Mouse (Mus musculus): Measurements from ENCODE around the gene Nom1. TPM values are rescaled to one million over a fixed set of nuclear protein-coding genes. Genes with fewer than 3 reads are reported as not detected.

The Nom1 gene
- polyA plus RNA-seq, 1 experiment from 2014 or later, result 29.3 TPM

DNA sequence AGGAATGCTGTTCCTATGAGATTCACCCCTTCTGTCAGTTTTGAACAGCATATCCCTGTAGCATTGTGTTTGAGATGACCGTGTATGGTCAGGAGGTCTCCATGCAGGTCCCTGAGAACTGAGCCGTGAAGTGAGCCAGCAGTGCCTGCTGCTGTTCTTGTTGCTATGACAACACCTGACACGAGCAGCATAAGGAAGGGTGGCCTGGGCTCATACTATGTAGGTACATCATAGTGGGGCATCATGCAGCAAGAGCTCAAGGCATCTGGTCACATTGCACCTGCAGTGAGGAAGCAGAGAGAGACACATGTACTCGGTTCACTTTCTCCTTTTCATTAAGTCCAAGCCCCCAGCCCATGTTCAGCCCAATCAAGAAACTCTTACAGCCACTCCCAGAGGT is 17.9 kb downstream of the Nom1 start:
- Histone ChIP-seq H3K27me3 (no peaks in the 10 kb centered on the region), H3K4me2 (no peak overlapping the region), H3K27ac (no peak overlapping the region), H3K36me3 (peaks cover 77% of the 10 kb centered on the region), H3K4me3 (replicated peaks) (no peak overlapping the region), H3K9ac (no peak overlapping the region), H3K9me3 (replicated peaks) (no peaks in the 10 kb centered on the region), H3K4me1 (no peaks in the 10 kb centered on the region)
- WGBS, result 71% methylated on average over 4 of the region's 4 CpGs
- ATAC-seq (replicated peaks; ENCODE audit: low FRiP score), result no peak

GRCm38 (mm10) chr5:29456895-29457656 is 22.6 kb downstream of the Nom1 start:
- no peaks in the 10 kb centered on the region for H3K4me1 ChIP-seq
- no peak overlapping the region for H3K4me3 ChIP-seq (replicated peaks)
- no peaks in the 10 kb centered on the region for H3K27me3 ChIP-seq
- 79% methylated on average over 5 of the region's 5 CpGs for whole genome bisulfite sequencing
- no peak overlapping the region for H3K9ac ChIP-seq
- no peaks in the 10 kb centered on the region for H3K9me3 ChIP-seq (replicated peaks)
- H3K4me2 ChIP-seq, result no peak overlapping the region
- no peak for ATAC-seq (replicated peaks; ENCODE audit: low FRiP score)
- peaks cover 42% of the 10 kb centered on the region for H3K36me3 ChIP-seq
- no peak overlapping the region for H3K27ac ChIP-seq

GRCm38 (mm10) chr5:29462943-29463686 is 28.7 kb downstream of the Nom1 start:
- Histone ChIP-seq H3K9ac (no peak overlapping the region), H3K4me3 (replicated peaks) (no peak overlapping the region), H3K9me3 (replicated peaks) (no peaks in the 10 kb centered on the region), H3K36me3 (peaks cover 9% of the 10 kb centered on the region; the same call in 1 of the 2 replicates), H3K4me2 (no peak overlapping the region), H3K27ac (no peak overlapping the region), H3K27me3 (peaks cover 33% of the 10 kb centered on the region), H3K4me1 (peaks cover 7% of the 10 kb centered on the region)
- WGBS, result 42% methylated on average over 9 of the region's 9 CpGs
- ATAC-seq (replicated peaks; ENCODE audit: low FRiP score), result no peak

DNA sequence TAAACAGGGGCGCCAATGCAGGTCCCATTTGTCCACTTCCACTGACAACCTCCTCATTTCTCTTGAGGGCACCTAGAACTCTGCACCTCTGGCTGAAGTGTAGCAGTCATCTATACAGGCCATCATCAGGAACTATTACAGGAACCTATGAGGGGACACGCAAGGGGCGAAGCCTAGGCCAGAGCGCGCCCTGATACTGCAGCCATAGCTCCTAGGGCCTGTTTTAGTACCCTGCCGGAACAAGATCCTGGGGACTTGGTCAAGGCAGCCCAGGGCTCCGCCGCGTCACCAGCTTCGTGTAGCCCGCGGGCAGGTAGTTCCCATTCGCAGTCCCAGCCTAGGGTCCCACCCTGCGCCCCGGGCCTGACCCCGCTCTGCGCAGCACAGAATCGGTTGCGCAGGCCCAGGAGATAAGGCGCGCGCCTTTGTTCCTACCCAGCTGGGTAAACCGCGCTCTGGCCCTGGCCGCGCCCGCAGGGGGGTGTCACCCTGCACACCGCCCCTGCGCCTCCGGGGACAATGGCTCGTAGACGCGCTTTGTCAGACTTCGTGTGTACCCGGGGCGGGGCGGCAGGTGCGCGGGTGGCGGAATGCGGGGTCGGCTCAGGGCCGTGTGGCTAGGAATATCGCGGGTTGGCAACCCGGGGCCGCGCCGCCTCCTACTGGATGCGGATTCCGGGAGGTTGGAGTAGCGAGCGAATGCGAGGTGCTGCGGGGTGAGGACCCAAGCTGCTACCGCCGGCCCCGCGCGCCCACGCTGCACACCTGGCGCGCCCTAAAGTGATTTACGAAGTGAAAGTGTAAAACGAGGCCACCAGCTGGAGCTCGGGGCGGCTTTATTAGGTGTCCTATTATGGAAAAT is 33.3 kb downstream of the Nom1 start:
- ATAC-seq (replicated peaks; ENCODE audit: low FRiP score), result peak; percentile 49
- H3K9me3 ChIP-seq (replicated peaks), result no peaks in the 10 kb centered on the region
- 4% methylated on average over 67 of the region's 67 CpGs for WGBS
- H3K27me3 ChIP-seq, result peaks cover 79% of the 10 kb centered on the region
- H3K4me3 ChIP-seq (replicated peaks), result peak overlapping the region; percentile 47
- H3K27ac ChIP-seq, result no peak overlapping the region
- H3K4me1 ChIP-seq, result peaks cover 12% of the 10 kb centered on the region
- no peaks in the 10 kb centered on the region for H3K36me3 ChIP-seq
- peak overlapping the region; percentile 15; the same call in 1 of the 2 replicates for H3K9ac ChIP-seq
- peak overlapping the region; percentile 73 for H3K4me2 ChIP-seq

DNA sequence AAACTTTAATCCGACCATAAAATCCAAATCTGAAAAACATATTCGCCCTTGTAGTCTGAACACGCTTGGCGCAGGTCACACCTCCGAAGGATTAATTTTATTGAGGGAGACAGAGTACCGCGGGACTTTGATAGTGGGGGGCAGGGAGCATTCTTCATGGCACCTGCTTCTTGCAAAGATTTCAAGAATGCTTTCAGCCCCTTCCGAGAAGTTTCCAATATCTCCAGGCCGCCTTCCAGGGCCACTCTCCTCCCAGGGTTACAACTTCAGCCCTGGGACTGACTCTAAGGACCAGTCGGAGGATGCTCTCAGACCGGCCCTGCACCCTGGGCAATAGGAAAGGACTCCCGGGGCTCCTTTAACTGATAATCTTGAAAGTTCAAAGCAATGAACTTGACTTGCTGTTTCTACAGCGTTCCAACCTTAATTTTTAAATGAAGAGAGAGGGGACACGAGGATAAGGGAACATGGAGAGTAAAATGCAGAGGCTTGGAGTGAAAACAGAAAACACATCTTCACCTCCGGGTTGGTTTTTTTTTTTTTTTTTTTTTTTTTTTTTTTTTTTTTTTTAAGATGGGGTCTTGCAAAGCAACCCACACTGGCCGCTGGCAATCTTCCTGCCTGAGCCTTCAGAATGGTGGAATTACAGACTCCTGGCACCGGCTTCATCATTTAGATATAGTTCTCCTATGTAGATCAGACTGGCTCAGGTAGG is 34.0 kb downstream of the Nom1 start:
- WGBS, result 1% methylated on average over 17 of the region's 17 CpGs
- no peak for ATAC-seq (replicated peaks; ENCODE audit: low FRiP score)
- Histone ChIP-seq H3K4me3 (replicated peaks) (peak overlapping the region; percentile 47), H3K9ac (no peak overlapping the region), H3K9me3 (replicated peaks) (no peaks in the 10 kb centered on the region), H3K27me3 (peaks cover 87% of the 10 kb centered on the region), H3K36me3 (no peaks in the 10 kb centered on the region), H3K4me1 (peaks cover 12% of the 10 kb centered on the region), H3K4me2 (peak overlapping the region; percentile 73), H3K27ac (no peak overlapping the region)

GRCm38 (mm10) chr5:29469501-29469900 is 35.0 kb downstream of the Nom1 start:
- Histone ChIP-seq H3K4me2 (no peak overlapping the region), H3K36me3 (no peaks in the 10 kb centered on the region), H3K27me3 (peaks cover 93% of the 10 kb centered on the region), H3K9me3 (replicated peaks) (no peaks in the 10 kb centered on the region), H3K4me1 (peaks cover 12% of the 10 kb centered on the region), H3K4me3 (replicated peaks) (no peak overlapping the region), H3K9ac (no peak overlapping the region), H3K27ac (no peak overlapping the region)
- no peak for ATAC-seq (replicated peaks; ENCODE audit: low FRiP score)
- 8% methylated on average over 4 of the region's 4 CpGs for WGBS

DNA sequence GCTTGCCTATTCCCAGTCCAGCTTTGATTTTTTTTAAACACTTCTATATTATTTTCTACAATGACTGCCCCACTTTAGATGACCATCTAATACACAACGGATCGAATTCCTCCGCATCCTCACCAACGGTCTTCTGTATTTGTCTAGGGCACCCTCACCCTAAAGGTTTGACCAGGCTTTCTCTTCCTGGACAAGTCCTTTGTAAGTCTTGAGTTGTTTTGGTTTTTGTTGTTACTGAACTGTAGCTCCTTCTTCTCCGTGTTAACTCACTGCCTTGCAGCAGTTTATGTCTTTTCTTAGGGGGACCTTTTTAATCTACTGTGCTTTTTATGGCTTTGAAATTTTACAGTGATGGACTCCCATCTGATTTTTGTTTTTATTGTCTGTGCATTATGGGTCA is 35.8 kb downstream of the Nom1 start:
- H3K27ac ChIP-seq, result no peak overlapping the region
- no peak overlapping the region for H3K4me2 ChIP-seq
- no peak for ATAC-seq (replicated peaks; ENCODE audit: low FRiP score)
- H3K36me3 ChIP-seq, result no peaks in the 10 kb centered on the region
- H3K9ac ChIP-seq, result no peak overlapping the region
- peaks cover 99% of the 10 kb centered on the region for H3K27me3 ChIP-seq
- H3K9me3 ChIP-seq (replicated peaks), result no peaks in the 10 kb centered on the region
- peaks cover 12% of the 10 kb centered on the region for H3K4me1 ChIP-seq
- no peak overlapping the region for H3K4me3 ChIP-seq (replicated peaks)
- WGBS, result 9% methylated on average over 5 of the region's 5 CpGs

- WGBS, result 1% methylated on average over 20 of the region's 20 CpGs
- Histone ChIP-seq H3K36me3 (no peaks in the 10 kb centered on the region), H3K27me3 (peaks cover 99% of the 10 kb centered on the region), H3K4me2 (no peak overlapping the region), H3K9ac (no peak overlapping the region), H3K9me3 (replicated peaks) (no peaks in the 10 kb centered on the region), H3K27ac (no peak overlapping the region), H3K4me1 (peaks cover 12% of the 10 kb centered on the region), H3K4me3 (replicated peaks) (no peak overlapping the region)
- ATAC-seq (replicated peaks; ENCODE audit: low FRiP score), result no peak
These were observed 36.5 kb downstream of the Nom1 start for GRCm38 (mm10) chr5:29470851-29471394.

- WGBS, result 3% methylated on average over 11 of the region's 11 CpGs
- Histone ChIP-seq H3K27ac (no peak overlapping the region), H3K9me3 (replicated peaks) (no peaks in the 10 kb centered on the region), H3K4me1 (peaks cover 12% of the 10 kb centered on the region), H3K27me3 (peaks cover 99% of the 10 kb centered on the region), H3K9ac (no peak overlapping the region), H3K36me3 (no peaks in the 10 kb centered on the region), H3K4me2 (no peak overlapping the region), H3K4me3 (replicated peaks) (no peak overlapping the region)
- no peak for ATAC-seq (replicated peaks; ENCODE audit: low FRiP score)
These were observed 36.9 kb downstream of the Nom1 start for GRCm38 (mm10) chr5:29471396-29471795.

- Histone ChIP-seq H3K9me3 (replicated peaks) (no peaks in the 10 kb centered on the region), H3K4me1 (peaks cover 12% of the 10 kb centered on the region), H3K27ac (no peak overlapping the region), H3K27me3 (peaks cover 99% of the 10 kb centered on the region), H3K9ac (no peak overlapping the region), H3K36me3 (no peaks in the 10 kb centered on the region), H3K4me2 (no peak overlapping the region), H3K4me3 (replicated peaks) (no peak overlapping the region)
- 2% methylated on average over 22 of the region's 22 CpGs for WGBS
- ATAC-seq (replicated peaks; ENCODE audit: low FRiP score), result no peak
These were observed 37.6 kb downstream of the Nom1 start for GRCm38 (mm10) chr5:29471855-29472665.
